Mouse (Mus musculus) kidney, postnatal 10 days (tissue): ENCODE data around the gene Zfp788.
"Not testable (repeated sequence)": the region's sequence is repeated elsewhere in the genome, so short reads cannot be mapped to it uniquely, and the experiment has no call there.

Experiments
- DNase-seq: peaks from one replicate; pipeline ENCODE4 v3.0.0; 2021; ENCODE audit warnings: mixed read lengths

The Zfp788 gene

GRCm38 (mm10) chr7:41632409-41633220, at the start of gene Zfp788:
TSS of gene Zfp788 (plus strand) at chr7:41633203.
- peak; percentile 94 for DNase-seq

DNA sequence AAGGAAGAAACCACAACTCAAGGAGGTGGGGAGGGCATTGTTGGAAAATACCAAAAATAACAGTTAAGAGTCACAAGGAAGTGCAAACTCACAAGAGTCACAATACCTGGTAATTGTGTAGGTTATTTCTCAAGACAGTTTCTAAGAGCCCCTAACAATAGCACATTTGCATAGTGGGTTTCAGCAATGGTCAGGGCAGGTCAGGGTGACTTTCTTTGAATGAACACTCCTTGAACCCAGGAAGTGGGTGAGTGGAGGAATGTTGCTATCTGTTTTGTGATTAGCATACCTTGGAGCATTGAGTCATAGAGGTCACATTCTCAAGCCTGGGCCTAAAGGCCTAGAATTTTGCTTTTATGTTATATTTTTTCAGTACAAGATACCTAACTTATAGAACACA, 45.2 kb upstream of the Zfp788 start:
- DNase-seq = not testable (repeated sequence)

- no peak for DNase-seq
These were observed 34.4 kb upstream of the Zfp788 start for GRCm38 (mm10) chr7:41598615-41599014.

DNA sequence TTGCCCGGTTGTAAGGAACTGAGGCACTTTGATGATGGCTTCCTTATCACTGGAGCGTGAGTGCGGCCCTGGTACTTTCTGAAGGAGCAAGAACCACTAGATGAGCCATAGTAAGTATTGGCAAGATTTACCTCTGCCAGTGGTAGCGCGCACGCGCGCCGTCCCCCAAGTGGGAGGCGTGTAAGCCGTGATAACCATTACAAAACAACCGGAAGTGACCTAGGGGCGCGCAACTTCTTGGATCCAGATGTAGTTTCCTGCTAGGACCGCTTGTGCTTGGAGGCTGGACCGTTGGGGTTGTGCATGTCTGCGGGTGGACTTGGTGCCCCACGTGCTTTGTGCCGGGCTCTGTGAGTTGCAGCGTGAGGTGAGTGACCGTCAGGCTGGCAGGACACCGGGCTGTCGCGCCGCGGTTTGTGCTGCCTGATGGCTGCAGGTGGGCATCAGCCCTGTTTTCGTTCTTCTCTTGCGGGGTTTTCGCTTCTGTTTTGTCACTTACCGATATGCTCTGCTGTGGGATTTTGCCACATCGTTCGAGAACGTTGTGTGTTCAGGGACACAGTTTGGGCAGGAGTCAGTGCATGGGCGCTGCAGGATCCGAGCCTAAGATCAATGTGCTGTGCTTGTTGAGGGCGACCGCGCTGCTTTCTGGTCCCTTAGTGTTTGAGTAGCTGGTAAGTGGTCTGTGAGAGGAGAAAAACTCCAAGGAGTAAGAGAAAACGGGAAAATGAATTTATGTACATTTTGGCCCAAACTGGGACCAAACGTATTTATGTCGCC, 33.8 kb upstream of the Zfp788 start, which contains the start of gene 2610021A01Rik:
Gene 2610021A01Rik (plus strand): TSS at position 197 of the 780 bp plus-strand sequence.
- DNase-seq = peak; percentile 95

GRCm38 (mm10) chr7:41599932-41600548, 33.0 kb upstream of the Zfp788 start:
- peak; percentile 6 for DNase-seq

GRCm38 (mm10) chr7:41611654-41612053, 21.3 kb upstream of the Zfp788 start:
- no peak for DNase-seq

GRCm38 (mm10) chr7:41616241-41616640, 16.8 kb upstream of the Zfp788 start:
- not testable (repeated sequence) for DNase-seq

DNA sequence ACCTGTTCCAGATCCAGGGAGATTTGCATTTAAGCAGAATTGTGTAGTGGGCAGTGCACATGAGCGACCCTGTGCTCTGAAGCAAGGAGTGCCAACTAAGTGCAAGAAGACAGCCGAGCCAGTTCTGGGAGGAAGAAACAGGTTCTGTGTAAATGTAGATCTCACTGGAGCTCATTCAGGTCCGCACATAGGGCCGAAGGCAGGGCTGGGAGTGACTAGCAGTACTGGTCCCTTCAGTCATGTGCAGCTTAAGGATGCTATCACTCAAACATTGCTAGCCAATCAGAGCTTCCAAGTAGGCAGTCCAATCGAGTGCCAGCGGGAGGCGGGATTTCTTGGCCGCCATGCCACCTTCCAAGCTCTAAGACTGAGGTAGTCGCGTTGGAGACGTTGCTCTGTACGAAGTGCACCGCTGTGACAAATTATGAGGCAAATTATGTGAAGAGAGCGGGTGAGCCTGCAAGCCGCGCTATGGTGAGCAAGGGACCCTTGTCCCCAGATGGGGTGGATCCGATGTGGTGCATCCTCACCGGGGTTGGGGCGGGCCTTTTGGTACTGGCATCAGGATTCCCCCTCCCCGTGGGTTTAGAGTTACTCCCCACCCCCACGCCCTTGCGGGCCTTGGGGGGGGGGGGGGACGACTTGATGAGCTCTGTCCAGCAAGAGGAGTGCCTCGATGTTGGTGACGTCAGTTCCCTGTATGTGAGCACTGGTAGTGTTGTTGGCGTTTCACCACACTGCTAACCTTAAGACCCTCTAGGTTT, 400 bp downstream of the Zfp788 start:
- peak; percentile 92 for DNase-seq

DNA sequence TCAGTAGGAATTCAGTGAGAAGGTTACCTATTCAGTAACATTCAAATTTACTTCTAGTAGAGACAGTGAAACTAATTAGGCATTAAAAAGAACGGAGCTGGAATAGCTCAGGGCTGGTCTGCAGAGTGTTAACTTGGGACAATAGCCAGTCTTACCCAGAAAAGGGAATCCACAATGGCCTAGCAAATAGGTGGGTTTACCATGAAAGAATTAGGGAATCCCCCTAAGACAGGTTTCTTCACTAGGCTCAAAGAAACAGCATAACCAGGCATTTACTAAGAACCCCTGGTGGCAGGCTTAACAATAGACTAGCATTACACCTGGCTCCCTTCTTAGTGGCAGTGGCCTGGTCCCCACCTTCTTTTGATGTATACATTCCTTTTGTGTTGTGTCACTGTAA, 41.3 kb downstream of the Zfp788 start:
- not testable (repeated sequence) for DNase-seq
